Mouse (Mus musculus) limb, embryonic 14.5 days (tissue): ENCODE measurements around the gene Prelid3b. TPM values are rescaled to one million over a fixed set of nuclear protein-coding genes. Genes with fewer than 3 reads are reported as not detected.

ENCODE experiments used
- ATAC-seq: fragments of 200-750 bp; cut with Nextera tagmentation; 2 replicates; pipeline ENCODE4 v1.8.0; 2017; ENCODE audit warnings: low read depth, moderate number of reproducible peaks, moderate TSS enrichment; ENCODE audit not compliant: low FRiP score
- DNase-seq: peaks from one replicate; pipeline ENCODE4 v3.0.0-alpha.2; 2015; ENCODE audit warnings: low spot score
- H3K27ac ChIP-seq: fragments of 300-500 bp; sonication (generic); replicated peaks from 2 replicates; pipeline ENCODE4 v1.5.1; 2014; ENCODE audit warnings: low read depth, mild to moderate bottlenecking, low read length, moderate library complexity, mixed read lengths
- H3K27me3 ChIP-seq: fragments of 300-500 bp; sonication (generic); 2 replicates; pipeline ENCODE4 v1.6.1; 2014; ENCODE audit warnings: low read length, mixed read lengths; ENCODE audit not compliant: control insufficient read depth, insufficient read depth
- H3K36me3 ChIP-seq: fragments of 300-500 bp; sonication (generic); 2 replicates; pipeline ENCODE4 v1.6.1; 2014; ENCODE audit warnings: mild to moderate bottlenecking, low read length, moderate library complexity, mixed read lengths; ENCODE audit not compliant: control insufficient read depth, insufficient read depth
- H3K4me1 ChIP-seq: fragments of 300-500 bp; sonication (generic); 2 replicates; pipeline ENCODE4 v1.6.1; 2014; ENCODE audit warnings: antibody characterized with exemption, low read length, mixed read lengths; ENCODE audit not compliant: control insufficient read depth, insufficient read depth
- H3K4me2 ChIP-seq: fragments of 300-500 bp; sonication (generic); replicated peaks from 2 replicates; pipeline ENCODE4 v1.6.1; 2014; ENCODE audit warnings: low read depth, mild to moderate bottlenecking, low read length, moderate library complexity; ENCODE audit not compliant: severe bottlenecking
- H3K4me3 ChIP-seq: fragments of 300-500 bp; sonication (generic); replicated peaks from 2 replicates; pipeline ENCODE4 v1.5.1; 2014; ENCODE audit warnings: low read length
- H3K9ac ChIP-seq: fragments of 300-500 bp; sonication (generic); 2 replicates; pipeline ENCODE4 v1.6.1; 2014; ENCODE audit warnings: mild to moderate bottlenecking, low read depth, low read length, moderate library complexity; ENCODE audit not compliant: severe bottlenecking
- H3K9me3 ChIP-seq: fragments of 300-500 bp; sonication (generic); 2 replicates; pipeline ENCODE4 v1.6.1; 2016; ENCODE audit warnings: low read length; ENCODE audit not compliant: control insufficient read depth
- POLR2A ChIP-seq: fragments of 200-500 bp; IDR thresholded peaks from 2 replicates; pipeline ENCODE4 v1.8.0; 2012; ENCODE audit warnings: inconsistent platforms, mild to moderate bottlenecking, moderate library complexity, borderline replicate concordance; ENCODE audit not compliant: insufficient read depth, insufficient read length; ENCODE audit errors: extremely low read depth
- WGBS: fragments of 180-500 bp; shearing (Covaris S2); extraction: QIAGEN DNeasy Blood & Tissue Kit; methylation state at CpG from one replicate; pipeline ENCODE4 v1.1.7; 2014; 5-methylcytosine and 5-hydroxymethylcytosine counted together
- polyA plus RNA-seq, 2 experiments: library from polyadenylated mRNA; depleted of rRNA in 1 of 2; stranded (reverse) in 1 of 2; unstranded in 1 of 2; fragments of >200 nt; fragmentation: Nextera tagmentation in 1 of 2; extraction: Ambion mirVana in 1 of 2; gene quantifications; 2 replicates each; pipeline versions ENCODE4 v1.2.1 to v1.2.3; 2012 to 2014

The Prelid3b gene
- polyA plus RNA-seq, 2 experiments: 89.5 to 112 TPM

GRCm38 (mm10) chr2:174473550-174473927, 658 bp upstream of the Prelid3b start:
- peak overlapping the region; percentile 63; the same call in 1 of the 2 replicates for H3K27ac ChIP-seq
- peak overlapping the region; percentile 46; the same call in 1 of the 2 replicates for H3K9ac ChIP-seq
- DNase-seq (no peak), ATAC-seq (no peak)
- peaks cover 8% of the 10 kb centered on the region for H3K4me1 ChIP-seq
- H3K27me3 ChIP-seq: no peaks in the 10 kb centered on the region
- H3K9me3 ChIP-seq: no peaks in the 10 kb centered on the region
- peak overlapping the region; percentile 61 for H3K4me2 ChIP-seq
- peak overlapping the region; percentile 87 for H3K4me3 ChIP-seq
- 70% methylated on average over 5 of the region's 5 CpGs for WGBS
- TF ChIP-seq POLR2A: no peak
- peaks cover 14% of the 10 kb centered on the region; the same call in 1 of the 2 replicates for H3K36me3 ChIP-seq

- ATAC-seq: peak; percentile 14
- peaks cover 21% of the 10 kb centered on the region for H3K36me3 ChIP-seq
- DNase-seq: peak; percentile 12
These were observed 474 bp downstream of the Prelid3b start for GRCm38 (mm10) chr2:174472407-174472806.

DNA sequence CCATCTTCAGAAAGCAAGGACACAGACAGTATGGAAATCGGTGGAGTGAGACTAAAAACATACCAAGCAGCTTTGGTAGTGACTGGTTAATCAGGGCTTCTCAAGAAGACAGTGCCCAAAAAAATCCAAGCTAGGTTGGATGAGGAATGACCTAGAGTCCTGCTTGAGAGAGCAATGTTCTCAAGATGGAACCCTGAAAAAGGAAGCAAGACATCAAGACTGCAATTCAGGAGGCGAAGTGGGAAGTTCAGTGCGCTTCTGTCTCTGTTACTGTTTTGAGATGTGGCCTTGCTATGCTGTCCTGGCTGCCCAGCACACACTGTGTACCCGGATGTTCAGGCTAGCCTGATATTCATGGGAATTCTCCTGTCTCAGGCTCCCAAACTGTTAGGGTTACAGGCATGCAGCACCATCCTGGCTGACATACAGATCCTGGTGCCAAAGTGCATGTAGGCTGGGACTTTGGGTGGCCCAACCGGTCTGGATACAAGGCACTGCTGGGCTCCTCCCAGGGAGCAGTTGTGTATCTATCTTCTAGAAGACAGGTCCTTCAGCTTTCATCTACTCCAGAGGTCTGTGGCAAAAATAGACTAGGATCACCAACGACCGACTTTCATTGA, 2.0 kb downstream of the Prelid3b start:
- Histone ChIP-seq H3K27me3 (no peaks in the 10 kb centered on the region), H3K9me3 (no peaks in the 10 kb centered on the region), H3K9ac (no peak overlapping the region), H3K4me3 (no peak overlapping the region), H3K36me3 (peaks cover 34% of the 10 kb centered on the region), H3K4me2 (no peak overlapping the region), H3K4me1 (peaks cover 8% of the 10 kb centered on the region), H3K27ac (no peak overlapping the region)
- no peak for ATAC-seq
- no peak for TF ChIP-seq POLR2A
- DNase-seq: no peak
- 93% methylated on average over 7 of the region's 7 CpGs for WGBS

More at GRCm38 (mm10) chr2:174472407-174472806, 474 bp downstream of the Prelid3b start:
- peak overlapping the region; percentile 80 for H3K9ac ChIP-seq
- H3K4me2 ChIP-seq: peak overlapping the region; percentile 69
- no peaks in the 10 kb centered on the region for H3K27me3 ChIP-seq
- H3K9me3 ChIP-seq: no peaks in the 10 kb centered on the region
- H3K4me1 ChIP-seq: peaks cover 8% of the 10 kb centered on the region
- H3K27ac ChIP-seq: peak overlapping the region; percentile 58; the same call in 1 of the 2 replicates
- TF ChIP-seq POLR2A: no peak
- 10% methylated on average over 30 of the region's 30 CpGs for WGBS
- peak overlapping the region; percentile 87 for H3K4me3 ChIP-seq

DNA sequence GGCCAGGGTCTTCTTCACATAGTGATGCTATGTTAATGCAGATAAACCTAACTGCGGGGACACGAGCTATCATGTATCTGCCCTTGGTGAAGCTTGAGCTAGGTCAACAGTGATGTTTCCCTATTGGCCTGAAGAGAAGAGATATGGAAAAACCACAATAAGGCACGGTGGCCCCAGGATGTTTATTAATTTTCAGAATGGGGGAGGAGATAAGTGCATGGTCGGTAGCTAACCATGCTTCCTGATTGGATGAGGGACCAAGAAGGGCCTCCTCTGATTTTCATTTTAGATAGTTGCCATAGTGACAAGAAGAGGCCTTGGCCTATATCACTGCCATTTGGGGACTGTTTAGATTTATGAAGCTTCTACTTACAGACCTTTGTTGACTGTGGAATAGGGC, 2.5 kb downstream of the Prelid3b start:
- no peak overlapping the region for H3K4me2 ChIP-seq
- peaks cover 8% of the 10 kb centered on the region for H3K4me1 ChIP-seq
- no peak for TF ChIP-seq POLR2A
- H3K36me3 ChIP-seq: peaks cover 39% of the 10 kb centered on the region
- H3K27ac ChIP-seq: no peak overlapping the region
- H3K9ac ChIP-seq: no peak overlapping the region
- H3K9me3 ChIP-seq: no peaks in the 10 kb centered on the region
- ATAC-seq (no peak), DNase-seq (no peak)
- H3K4me3 ChIP-seq: no peak overlapping the region
- H3K27me3 ChIP-seq: no peaks in the 10 kb centered on the region
- 92% methylated on average over 4 of the region's 4 CpGs for whole genome bisulfite sequencing

- H3K27me3 ChIP-seq: no peaks in the 10 kb centered on the region
- 2% methylated on average over 48 of the region's 48 CpGs for WGBS
- no peaks in the 10 kb centered on the region for H3K9me3 ChIP-seq
- peak within 1 kb of the TSS; percentile 43; the same call in 1 of the 2 replicates for H3K27ac ChIP-seq
- peaks cover 5% of the 10 kb centered on the region; the same call in 1 of the 2 replicates for H3K4me1 ChIP-seq
- DNase-seq: peak; percentile 92
- peaks cover 57% of the 10 kb centered on the region for H3K36me3 ChIP-seq
- peak within 1 kb of the TSS; percentile 83 for H3K4me3 ChIP-seq
- peak within 1 kb of the TSS; percentile 97 for H3K4me2 ChIP-seq
- TF ChIP-seq POLR2A: 0 out of 2 replicates have a peak, but pooled peaks have one; percentile 36
- H3K9ac ChIP-seq: peak within 1 kb of the TSS; percentile 82
- ATAC-seq: peak; percentile 99
These were observed 8.9 kb downstream of the Prelid3b start, which contains the start of gene Atp5e for GRCm38 (mm10) chr2:174463789-174464523. Gene Atp5e, minus strand, starts transcription at chr2:174464105.
